Mouse (Mus musculus) MEL (cell line): ENCODE data around the gene Zfp296.

Experiments
- POLR2A ChIP-seq, 2 experiments: IDR thresholded peaks; 2 replicates each; pipeline ENCODE4 v1.6.1; 2011 to 2012; ENCODE audit warnings: low read length in 2 of 2, mild to moderate bottlenecking in 2 of 2, control low read depth in 1 of 2, improper control_type of control experiment in 1 of 2, low read depth in 1 of 2, moderate library complexity in 1 of 2; ENCODE audit not compliant: control insufficient read depth in 1 of 2, insufficient read depth in 1 of 2, poor library complexity in 1 of 2
- POLR2AphosphoS5 ChIP-seq: IDR thresholded peaks from 2 replicates; pipeline ENCODE4 v1.6.1; 2012; ENCODE audit warnings: low read depth, borderline replicate concordance, mild to moderate bottlenecking, inconsistent platforms, low read length, moderate library complexity, mixed read lengths
- TCF12 ChIP-seq: IDR thresholded peaks from 2 replicates; pipeline ENCODE4 v1.6.1; 2014; ENCODE audit warnings: low read depth, mild to moderate bottlenecking, inconsistent platforms, low read length, improper control_type of control experiment, moderate library complexity

GRCm38 (mm10) chr7:19546007-19546406 is 31.1 kb upstream of the Zfp296 start:
- TF ChIP-seq TCF12 (no peak), POLR2A (IDR thresholded peaks at IDR 0.05; ENCODE audit: control insufficient read depth in 1 of 2, insufficient read depth in 1 of 2, low read depth in 1 of 2, low read length in 2 of 2, poor library complexity in 1 of 2) (no peak), POLR2AphosphoS5 (no peak)
